32 mouse cellular contexts compared by ENCODE assay signal in genomic region chr5:132255579-132255978, GRCm38 (mm10).
"Had no signal": no experiment of that assay in that cellular context is flagged by ENCODE, and none has a peak within 500 bp of the region (broad histone marks: within the 10 kb centered on the region; RNA-seq: fewer than 3 reads in every experiment).

No protein-coding gene starts in this region.

- DNase-seq: left cerebral cortex, postnatal 4 days; liver; liver, embryonic 13.5 days; liver, postnatal 0 days; lung, adult 18-20 months; lung, adult 2 months; lung, embryonic 14.5 days; lung, postnatal 10 days; lung, postnatal 14 days; lung, postnatal 36 days; lung, postnatal 4 days; midbrain, embryonic 14.5 days had no signal

- H3K27ac ChIP-seq: limb, embryonic 10.5 days; limb, embryonic 12.5 days; limb, embryonic 13.5 days; limb, embryonic 15.5 days; liver, embryonic 12.5 days; liver, embryonic 13.5 days; liver, embryonic 14.5 days; liver, embryonic 15.5 days; lung, embryonic 15.5 days; macrophage; midbrain, embryonic 10.5 days; midbrain, embryonic 12.5 days; midbrain, embryonic 13.5 days; midbrain, embryonic 15.5 days; neural tube, embryonic 12.5 days had no signal

- H3K27me3 ChIP-seq: limb, embryonic 12.5 days; limb, embryonic 13.5 days; limb, embryonic 15.5 days; liver, embryonic 12.5 days; liver, embryonic 13.5 days; liver, embryonic 15.5 days; lung, embryonic 15.5 days; midbrain, embryonic 12.5 days; midbrain, embryonic 13.5 days; midbrain, embryonic 15.5 days; neural tube, embryonic 12.5 days had no signal

- H3K4me3 ChIP-seq: limb, embryonic 10.5 days; limb, embryonic 12.5 days; limb, embryonic 13.5 days; limb, embryonic 15.5 days; liver, embryonic 12.5 days; liver, embryonic 13.5 days; liver, embryonic 15.5 days; lung, embryonic 15.5 days; megakaryocyte, embryonic 14.5 days; midbrain, embryonic 10.5 days; midbrain, embryonic 12.5 days; midbrain, embryonic 13.5 days; midbrain, embryonic 15.5 days; myocyte; neural tube, embryonic 12.5 days had no signal

- H3K9ac ChIP-seq: limb, embryonic 12.5 days; limb, embryonic 13.5 days; limb, embryonic 15.5 days; liver, embryonic 12.5 days; liver, embryonic 13.5 days; liver, embryonic 14.5 days; liver, embryonic 15.5 days; liver, postnatal 0 days; lung, embryonic 14.5 days; lung, embryonic 15.5 days; midbrain, embryonic 12.5 days; midbrain, embryonic 13.5 days; midbrain, embryonic 15.5 days; neural tube, embryonic 12.5 days had no signal

- ATAC-seq: liver, embryonic 12.5 days; liver, postnatal 0 days; lung, postnatal 0 days; midbrain, embryonic 13.5 days; midbrain, embryonic 15.5 days; midbrain, embryonic 16.5 days had no signal

- H3K4me2 ChIP-seq: limb, embryonic 12.5 days; limb, embryonic 13.5 days; limb, embryonic 15.5 days; liver, embryonic 11.5 days; liver, embryonic 12.5 days; liver, embryonic 13.5 days; liver, embryonic 15.5 days; lung, embryonic 14.5 days; lung, embryonic 15.5 days; midbrain, embryonic 11.5 days; midbrain, embryonic 12.5 days; midbrain, embryonic 13.5 days; midbrain, embryonic 15.5 days; neural tube, embryonic 12.5 days had no signal

- H3K36me3 ChIP-seq: limb, embryonic 15.5 days; liver, embryonic 12.5 days; liver, embryonic 13.5 days; liver, embryonic 15.5 days; lung, embryonic 15.5 days; midbrain, embryonic 12.5 days; midbrain, embryonic 13.5 days; midbrain, embryonic 15.5 days; neural tube, embryonic 12.5 days had no signal

- H3K9me3 ChIP-seq: limb, embryonic 10.5 days; limb, embryonic 12.5 days; limb, embryonic 13.5 days; limb, embryonic 15.5 days; liver, embryonic 12.5 days; liver, embryonic 13.5 days; liver, embryonic 15.5 days; lung, embryonic 15.5 days; megakaryocyte, embryonic 14.5 days; midbrain, embryonic 10.5 days; midbrain, embryonic 12.5 days; midbrain, embryonic 13.5 days; midbrain, embryonic 15.5 days; neural tube, embryonic 12.5 days had no signal

- H3K4me1 ChIP-seq: limb, embryonic 15.5 days; liver, embryonic 12.5 days; liver, embryonic 13.5 days; liver, embryonic 15.5 days; lung, embryonic 15.5 days; megakaryocyte, embryonic 14.5 days; midbrain, embryonic 12.5 days; midbrain, embryonic 15.5 days had no signal
